Mouse (Mus musculus) myocyte (in vitro differentiated cells): ENCODE data around the gene Rapgef3.

ENCODE experiments used
- E2F4 ChIP-seq: IDR thresholded peaks from one replicate; pipeline ENCODE4 v1.6.1; 2011; ENCODE audit warnings: mild to moderate bottlenecking, control low read depth, moderate library complexity; ENCODE audit not compliant: insufficient read depth
- MAX ChIP-seq: IDR thresholded peaks from one replicate; pipeline ENCODE4 v1.6.1; 2011; ENCODE audit warnings: low read depth, mild to moderate bottlenecking, control low read depth
- MYOG ChIP-seq, 3 experiments: IDR thresholded peaks; one replicate each; pipeline ENCODE4 v1.6.1; 2011; ENCODE audit warnings: control low read depth in 2 of 3, low read depth in 2 of 3, mild to moderate bottlenecking in 2 of 3; ENCODE audit not compliant: insufficient read length in 2 of 3, control insufficient read depth in 1 of 3, insufficient read depth in 1 of 3
- POLR2A ChIP-seq: IDR thresholded peaks from one replicate; pipeline ENCODE4 v1.6.1; 2011; ENCODE audit warnings: low read depth, mild to moderate bottlenecking, control low read depth, moderate library complexity; ENCODE audit not compliant: insufficient read length
- POLR2AphosphoS2 ChIP-seq: IDR thresholded peaks from one replicate; pipeline ENCODE4 v1.6.1; 2011; ENCODE audit warnings: low read depth, control low read depth; ENCODE audit not compliant: insufficient read length
- SRF ChIP-seq: IDR thresholded peaks from one replicate; pipeline ENCODE4 v1.6.1; 2011; ENCODE audit warnings: low read depth; ENCODE audit not compliant: control insufficient read depth, insufficient read length
- TCF12 ChIP-seq: IDR thresholded peaks from one replicate; pipeline ENCODE4 v1.6.1; 2011; ENCODE audit warnings: mild to moderate bottlenecking, control low read depth; ENCODE audit not compliant: poor library complexity, insufficient read depth, severe bottlenecking
- TCF3 ChIP-seq: IDR thresholded peaks from one replicate; pipeline ENCODE4 v1.6.1; 2011; ENCODE audit warnings: low read depth, control low read depth; ENCODE audit not compliant: insufficient read length
- USF1 ChIP-seq: IDR thresholded peaks from one replicate; pipeline ENCODE4 v1.6.1; 2011; ENCODE audit warnings: low read depth, mild to moderate bottlenecking, control low read depth, moderate library complexity

GRCm38 (mm10) chr15:97728804-97729203 is 39.0 kb downstream of the Rapgef3 start:
- TF ChIP-seq TCF12 (no peak), MAX (no peak), POLR2A (no peak), MYOG (IDR thresholded peaks at IDR 0.05; ENCODE audit: control insufficient read depth in 1 of 3, insufficient read depth in 1 of 3, insufficient read length in 2 of 3, low read depth in 2 of 3) (no peak), TCF3 (no peak), POLR2AphosphoS2 (no peak), E2F4 (no peak), USF1 (no peak), SRF (no peak)
